Mouse (Mus musculus) liver, embryonic 13.5 days (tissue): ENCODE results near the gene Klc1. TPM values are rescaled to one million over a fixed set of nuclear protein-coding genes. Genes with fewer than 3 reads are reported as not detected.

ENCODE experiments used
- ATAC-seq: fragments of 200-750 bp; cut with Nextera tagmentation; 2 replicates; pipeline ENCODE4 v1.8.0; 2017; ENCODE audit warnings: low read depth, mild to moderate bottlenecking, moderate number of reproducible peaks, moderate library complexity
- DNase-seq: peaks from one replicate; pipeline ENCODE4 v3.0.0; 2022
- H3K27ac ChIP-seq: fragments of 300-500 bp; sonication (generic); 2 replicates; pipeline ENCODE4 v1.5.1; 2015; ENCODE audit warnings: moderate library complexity, mild to moderate bottlenecking, inconsistent platforms
- H3K27me3 ChIP-seq: fragments of 300-500 bp; sonication (generic); 2 replicates; pipeline ENCODE4 v1.6.1; 2015; ENCODE audit warnings: mild to moderate bottlenecking, inconsistent platforms
- H3K36me3 ChIP-seq: fragments of 300-500 bp; sonication (generic); 2 replicates; pipeline ENCODE4 v1.6.1; 2015; ENCODE audit warnings: mild to moderate bottlenecking, inconsistent platforms
- H3K4me1 ChIP-seq: fragments of 300-500 bp; sonication (generic); replicated peaks from 2 replicates; pipeline ENCODE4 v1.6.1; 2015; ENCODE audit warnings: inconsistent platforms
- H3K4me2 ChIP-seq: fragments of 300-500 bp; sonication (generic); 2 replicates; pipeline ENCODE4 v1.6.1; 2015; ENCODE audit warnings: inconsistent platforms, mild to moderate bottlenecking, moderate library complexity
- H3K4me3 ChIP-seq: fragments of 300-500 bp; sonication (generic); replicated peaks from 2 replicates; pipeline ENCODE4 v1.5.1; 2015; ENCODE audit warnings: mild to moderate bottlenecking, inconsistent platforms
- H3K9ac ChIP-seq: fragments of 300-500 bp; sonication (generic); 2 replicates; pipeline ENCODE4 v1.6.1; 2015; ENCODE audit warnings: mild to moderate bottlenecking, inconsistent platforms
- H3K9me3 ChIP-seq: fragments of 300-500 bp; sonication (generic); replicated peaks from 2 replicates; pipeline ENCODE4 v1.6.1; 2016; ENCODE audit warnings: inconsistent platforms
- WGBS: fragments of 180-500 bp; shearing (Covaris S2); methylation state at CpG from one replicate; pipeline ENCODE4 v1.1.7; 2015; ENCODE audit not compliant: insufficient replicate concordance; 5-methylcytosine and 5-hydroxymethylcytosine counted together
- polyA plus RNA-seq: library from polyadenylated mRNA; unstranded; fragments of >200 nt; fragmentation: Nextera tagmentation; extraction: Ambion mirVana; gene quantifications from 2 replicates; pipeline ENCODE4 v1.2.1, GENCODE M21; 2015

The Klc1 gene
- polyA plus RNA-seq, 1 experiment from 2014 or later = 22.5 TPM

- H3K9me3 ChIP-seq = no peaks in the 10 kb centered on the region
- DNase-seq (no peak), ATAC-seq (no peak)
- no peak overlapping the region for H3K4me3 ChIP-seq
- H3K4me2 ChIP-seq = no peak overlapping the region
- no peaks in the 10 kb centered on the region for H3K27me3 ChIP-seq
- no peak overlapping the region for H3K9ac ChIP-seq
- H3K4me1 ChIP-seq = peaks cover 16% of the 10 kb centered on the region
- 89% methylated on average over 28 of the region's 28 CpGs for WGBS
- no peak overlapping the region for H3K27ac ChIP-seq
- H3K36me3 ChIP-seq = peaks cover 81% of the 10 kb centered on the region
Observed at GRCm38 (mm10) chr12:111795180-111795895, 36.7 kb downstream of the Klc1 start.

- H3K9ac ChIP-seq = no peak overlapping the region
- no peak overlapping the region for H3K27ac ChIP-seq
- 83% methylated on average over 8 of the region's 8 CpGs for WGBS
- H3K9me3 ChIP-seq = no peaks in the 10 kb centered on the region
- no peak overlapping the region for H3K4me3 ChIP-seq
- no peaks in the 10 kb centered on the region for H3K27me3 ChIP-seq
- DNase-seq = no peak
- peaks cover 76% of the 10 kb centered on the region for H3K36me3 ChIP-seq
- no peak for ATAC-seq
- peaks cover 13% of the 10 kb centered on the region for H3K4me1 ChIP-seq
- H3K4me2 ChIP-seq = no peak overlapping the region
Observed at GRCm38 (mm10) chr12:111797251-111797650, 38.6 kb downstream of the Klc1 start.

- no peak overlapping the region for H3K4me2 ChIP-seq
- peaks cover 77% of the 10 kb centered on the region for H3K36me3 ChIP-seq
- peaks cover 12% of the 10 kb centered on the region for H3K4me1 ChIP-seq
- no peak for ATAC-seq
- 84% methylated on average over 13 of the region's 13 CpGs for WGBS
- DNase-seq = no peak
- no peak overlapping the region for H3K4me3 ChIP-seq
- H3K9ac ChIP-seq = no peak overlapping the region
- no peaks in the 10 kb centered on the region for H3K27me3 ChIP-seq
- no peak overlapping the region for H3K27ac ChIP-seq
- no peaks in the 10 kb centered on the region for H3K9me3 ChIP-seq
Observed at GRCm38 (mm10) chr12:111798493-111798892, 39.8 kb downstream of the Klc1 start.

GRCm38 (mm10) chr12:111800459-111801183 is 42.0 kb downstream of the Klc1 start:
- no peak overlapping the region for H3K4me2 ChIP-seq
- H3K27ac ChIP-seq = no peak overlapping the region
- H3K4me3 ChIP-seq = no peak overlapping the region
- H3K36me3 ChIP-seq = peaks cover 77% of the 10 kb centered on the region
- H3K9ac ChIP-seq = no peak overlapping the region
- H3K27me3 ChIP-seq = no peaks in the 10 kb centered on the region
- no peaks in the 10 kb centered on the region for H3K4me1 ChIP-seq
- no peak for DNase-seq
- 76% methylated on average over 10 of the region's 10 CpGs for WGBS
- ATAC-seq = no peak
- no peaks in the 10 kb centered on the region for H3K9me3 ChIP-seq

GRCm38 (mm10) chr12:111803538-111803937 is 44.9 kb downstream of the Klc1 start:
- H3K36me3 ChIP-seq = peaks cover 81% of the 10 kb centered on the region
- no peak overlapping the region for H3K4me3 ChIP-seq
- no peaks in the 10 kb centered on the region for H3K27me3 ChIP-seq
- WGBS = 78% methylated on average over 5 of the region's 5 CpGs
- no peak overlapping the region for H3K9ac ChIP-seq
- DNase-seq (no peak), ATAC-seq (no peak)
- H3K27ac ChIP-seq = no peak overlapping the region
- no peaks in the 10 kb centered on the region for H3K9me3 ChIP-seq
- H3K4me2 ChIP-seq = no peak overlapping the region
- peaks cover 6% of the 10 kb centered on the region; the same call in 1 of the 2 replicates for H3K4me1 ChIP-seq

- WGBS = 84% methylated on average over 6 of the region's 6 CpGs
- Histone ChIP-seq H3K9ac (no peak overlapping the region), H3K27ac (no peak overlapping the region), H3K27me3 (no peaks in the 10 kb centered on the region), H3K9me3 (no peaks in the 10 kb centered on the region), H3K4me2 (no peak overlapping the region), H3K4me3 (no peak overlapping the region), H3K36me3 (peaks cover 78% of the 10 kb centered on the region), H3K4me1 (peaks cover 50% of the 10 kb centered on the region)
- DNase-seq = no peak
- ATAC-seq = no peak
Observed at GRCm38 (mm10) chr12:111808775-111809174, 50.1 kb downstream of the Klc1 start.

GRCm38 (mm10) chr12:111809762-111810161 is 51.1 kb downstream of the Klc1 start:
- Histone ChIP-seq H3K4me2 (peak overlapping the region; percentile 15; the same call in 1 of the 2 replicates), H3K27me3 (no peaks in the 10 kb centered on the region), H3K4me1 (peaks cover 52% of the 10 kb centered on the region), H3K36me3 (peaks cover 68% of the 10 kb centered on the region), H3K9me3 (no peaks in the 10 kb centered on the region), H3K9ac (peak overlapping the region; percentile 26; the same call in 1 of the 2 replicates), H3K4me3 (no peak overlapping the region), H3K27ac (peak overlapping the region; percentile 53)
- no peak for ATAC-seq
- DNase-seq = peak; percentile 65
- WGBS = 7% methylated on average over 9 of the region's 9 CpGs

- ATAC-seq (no peak), DNase-seq (no peak)
- no peaks in the 10 kb centered on the region for H3K9me3 ChIP-seq
- WGBS = 84% methylated on average over 13 of the region's 13 CpGs
- H3K9ac ChIP-seq = 0 out of 2 replicates have a peak overlapping the region, but pooled peaks have one; percentile 13
- H3K27ac ChIP-seq = no peak overlapping the region
- H3K4me3 ChIP-seq = peak overlapping the region; percentile 6; the same call in 1 of the 2 replicates
- H3K4me2 ChIP-seq = peak overlapping the region; percentile 93; the same call in 1 of the 2 replicates
- peaks cover 75% of the 10 kb centered on the region for H3K4me1 ChIP-seq
- H3K36me3 ChIP-seq = peaks cover 45% of the 10 kb centered on the region
- H3K27me3 ChIP-seq = no peaks in the 10 kb centered on the region
Observed at GRCm38 (mm10) chr12:111812075-111812474, 53.4 kb downstream of the Klc1 start.

- Histone ChIP-seq H3K27ac (peak overlapping the region; percentile 77), H3K27me3 (no peaks in the 10 kb centered on the region), H3K4me2 (peak overlapping the region; percentile 93), H3K4me1 (peaks cover 80% of the 10 kb centered on the region), H3K36me3 (peaks cover 39% of the 10 kb centered on the region), H3K9ac (peak overlapping the region; percentile 84), H3K4me3 (peak overlapping the region; percentile 82), H3K9me3 (no peaks in the 10 kb centered on the region)
- ATAC-seq (no peak), DNase-seq (no peak)
- WGBS = 68% methylated on average over 12 of the region's 12 CpGs
Observed at GRCm38 (mm10) chr12:111812611-111813010, 54.0 kb downstream of the Klc1 start.

- Histone ChIP-seq H3K27me3 (no peaks in the 10 kb centered on the region), H3K4me3 (peak overlapping the region; percentile 82), H3K4me2 (peak overlapping the region; percentile 93), H3K27ac (peak overlapping the region; percentile 77), H3K9me3 (no peaks in the 10 kb centered on the region), H3K36me3 (peaks cover 37% of the 10 kb centered on the region), H3K9ac (peak overlapping the region; percentile 84), H3K4me1 (peaks cover 83% of the 10 kb centered on the region)
- DNase-seq = no peak
- WGBS = 4% methylated on average over 27 of the region's 27 CpGs
- ATAC-seq = no peak
Observed at GRCm38 (mm10) chr12:111813111-111813765, 54.6 kb downstream of the Klc1 start.
